Mouse (Mus musculus): Measurements from ENCODE around the gene Csdc2. TPM values are rescaled to one million over a fixed set of nuclear protein-coding genes. Genes with fewer than 3 reads are reported as not detected.
"Not testable (repeated sequence)": the region's sequence is repeated elsewhere in the genome, so short reads cannot be mapped to it uniquely, and the experiment has no call there.

Gene Csdc2
- total RNA-seq (2021) = 1 to 10 TPM; 5.7 to 6.0 TPM
- long read RNA-seq, experiment 1, transcript Csdc2-201 (4 exons, 2,490 nt) = major isoform, 10 of 14 reads
- long read RNA-seq, experiment 1, partial matches to known transcripts = 0 of 14 reads
- long read RNA-seq, experiment 1, other reads (novel, unspliced or antisense) = 4 of 14 reads
- long read RNA-seq, experiment 2, transcript Csdc2-201 (4 exons, 2,490 nt) = major isoform, 7 of 8 reads
- long read RNA-seq, experiment 2, partial matches to known transcripts = 1 of 8 reads
- long read RNA-seq, experiment 2, other reads (novel, unspliced or antisense) = 0 of 8 reads

GRCm38 (mm10) chr15:81936679-81937078 lies at the start of gene Csdc2:
Gene Csdc2, plus strand, starts transcription at chr15:81936759.
- DNase-seq = peak; percentile 56

- no peak for DNase-seq
Observed at GRCm38 (mm10) chr15:81886795-81887550, 49.6 kb upstream of the Csdc2 start.

GRCm38 (mm10) chr15:81889175-81889574 lies 47.4 kb upstream of the Csdc2 start:
- no peak for DNase-seq

- no peak for DNase-seq
Observed at GRCm38 (mm10) chr15:81891140-81891802, 45.3 kb upstream of the Csdc2 start.

- DNase-seq = no peak
Observed at GRCm38 (mm10) chr15:81891822-81892580, 44.6 kb upstream of the Csdc2 start.

GRCm38 (mm10) chr15:81894002-81894401 lies 42.6 kb upstream of the Csdc2 start:
- no peak for DNase-seq

- no peak for DNase-seq
Observed at GRCm38 (mm10) chr15:81896407-81896806, 40.2 kb upstream of the Csdc2 start.

GRCm38 (mm10) chr15:81897607-81898285 lies 38.8 kb upstream of the Csdc2 start:
- DNase-seq = no peak

- no peak for DNase-seq
Observed at GRCm38 (mm10) chr15:81898751-81899150, 37.8 kb upstream of the Csdc2 start.

- DNase-seq = peak; percentile 81
Observed at GRCm38 (mm10) chr15:81904939-81905338, 31.6 kb upstream of the Csdc2 start.

GRCm38 (mm10) chr15:81907953-81908352 lies 28.6 kb upstream of the Csdc2 start:
- no peak for DNase-seq

- not testable (repeated sequence) for DNase-seq
Observed at GRCm38 (mm10) chr15:81908767-81909166, 27.8 kb upstream of the Csdc2 start.

- DNase-seq = no peak
Observed at GRCm38 (mm10) chr15:81912498-81912897, 24.1 kb upstream of the Csdc2 start.

GRCm38 (mm10) chr15:81914668-81915067 lies 21.9 kb upstream of the Csdc2 start:
- no peak for DNase-seq

- DNase-seq = no peak
Observed at GRCm38 (mm10) chr15:81915663-81916062, 20.9 kb upstream of the Csdc2 start.

GRCm38 (mm10) chr15:81917201-81917600 lies 19.4 kb upstream of the Csdc2 start:
- DNase-seq = no peak

GRCm38 (mm10) chr15:81917621-81918463 lies 18.7 kb upstream of the Csdc2 start:
- DNase-seq = peak; percentile 79

GRCm38 (mm10) chr15:81919062-81919461 lies 17.5 kb upstream of the Csdc2 start:
- no peak for DNase-seq

GRCm38 (mm10) chr15:81920546-81921217 lies 15.9 kb upstream of the Csdc2 start:
- DNase-seq = no peak

- no peak for DNase-seq
Observed at GRCm38 (mm10) chr15:81921255-81921654, 15.3 kb upstream of the Csdc2 start.

All from gastrocnemius, postnatal 10 days (tissue).